Mouse (Mus musculus) c-Kit-positive CD71-negative TER-119-negative erythroid progenitor cells, embryonic 14.5 days (primary cell): ENCODE measurements around the gene Ralgapa2.

Experiments used
- DNase-seq: peaks from one replicate; pipeline ENCODE4 v3.0.0-alpha.2; 2013; ENCODE audit warnings: low read depth

Ralgapa2 gene

DNA sequence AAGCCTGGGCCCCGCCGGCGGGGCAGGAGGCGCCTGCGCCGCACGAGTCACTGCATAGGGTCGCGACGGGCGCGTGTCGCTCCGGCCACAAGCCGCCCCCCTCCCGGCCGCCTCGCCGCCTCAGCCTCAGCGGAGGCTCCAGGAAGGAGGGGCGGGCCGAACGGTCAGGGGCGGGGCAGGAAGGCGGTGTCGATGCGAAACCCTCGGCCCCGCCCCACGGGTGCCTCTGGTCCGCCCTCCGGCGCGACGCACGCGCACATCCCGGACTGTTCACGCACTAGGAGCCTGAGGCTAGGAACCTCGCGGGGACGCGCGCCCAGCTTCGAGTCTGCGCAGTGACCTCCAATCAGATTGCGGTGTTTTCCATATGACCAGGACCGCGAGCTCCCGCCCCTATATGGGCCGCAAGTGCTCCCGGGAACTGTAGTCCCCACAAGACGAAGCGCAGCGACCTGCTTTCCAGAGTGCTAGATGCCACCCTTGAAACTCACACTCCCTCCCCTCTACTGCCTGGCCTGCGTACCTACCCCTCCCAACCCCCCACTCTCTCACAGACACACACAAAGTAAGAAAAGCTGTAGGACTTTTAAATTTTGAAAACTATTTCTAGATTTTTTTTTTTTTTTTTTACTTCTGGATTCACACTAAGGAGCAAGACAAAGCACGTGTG lies at the start of gene Ralgapa2:
Gene Ralgapa2, minus strand, starts transcription at position 434 of the 670 bp plus-strand sequence.
- peak; percentile 96 for DNase-seq

GRCm38 (mm10) chr2:146561505-146561904 lies 49.4 kb upstream of the Ralgapa2 start:
- DNase-seq: no peak

GRCm38 (mm10) chr2:146560633-146561043 lies 48.5 kb upstream of the Ralgapa2 start:
- DNase-seq: no peak

DNA sequence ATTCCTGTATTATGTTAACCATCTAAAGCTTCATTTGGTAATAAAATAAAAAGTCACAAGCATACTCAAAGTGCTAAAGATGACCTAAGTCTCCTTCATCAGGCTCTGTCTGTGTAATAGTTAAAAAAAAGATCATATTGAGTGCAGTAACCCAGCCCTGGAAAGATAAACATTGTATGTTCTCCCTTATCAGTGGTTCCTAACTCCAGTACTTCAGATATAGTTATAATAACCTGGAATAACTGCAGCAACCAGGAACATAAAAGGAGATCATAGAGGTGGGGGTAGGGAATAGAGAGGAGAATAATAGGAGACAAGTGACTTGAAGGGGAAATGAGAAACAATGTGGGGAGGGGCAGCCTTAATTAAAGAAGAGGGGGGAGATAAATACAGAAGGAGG lies 44.0 kb upstream of the Ralgapa2 start:
- no peak for DNase-seq

DNA sequence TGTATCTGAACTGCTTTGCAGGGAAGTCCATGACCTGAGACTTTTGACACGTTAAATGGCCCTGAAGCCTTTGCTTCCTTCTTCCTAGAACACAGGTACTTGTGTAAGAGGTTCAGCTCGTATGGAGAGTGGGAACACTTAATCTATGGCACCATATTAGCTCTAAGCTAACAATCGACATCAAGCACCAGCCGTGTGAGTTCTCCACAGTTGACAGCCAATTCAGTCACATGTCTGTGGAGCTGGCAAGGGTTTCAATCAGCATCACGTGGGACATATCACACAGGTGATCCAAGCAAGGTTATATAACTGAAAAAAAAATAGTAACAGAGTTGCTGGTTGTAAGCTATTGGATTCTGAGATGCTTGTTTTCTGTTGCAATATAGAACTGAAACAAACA lies 43.2 kb upstream of the Ralgapa2 start:
- no peak for DNase-seq

DNA sequence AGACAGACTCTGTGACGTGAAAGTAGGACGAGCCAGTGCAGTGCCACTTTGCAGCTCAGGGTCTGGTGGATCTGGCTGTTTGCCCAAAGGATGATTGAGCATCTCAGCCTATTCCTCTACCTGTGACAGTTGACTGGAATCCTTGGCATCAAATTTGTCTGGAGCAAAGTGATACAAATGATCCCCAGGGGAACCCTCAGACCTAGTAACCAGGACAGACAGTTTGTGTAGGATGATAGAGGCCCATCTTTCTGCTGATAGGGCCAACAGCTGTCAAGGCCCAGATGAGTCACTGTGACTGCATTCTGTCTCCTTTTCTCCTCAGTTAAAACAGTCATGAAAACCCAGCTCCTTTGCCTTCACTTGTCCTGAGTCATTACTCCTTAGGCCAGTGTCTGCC lies 41.6 kb upstream of the Ralgapa2 start:
- no peak for DNase-seq

DNA sequence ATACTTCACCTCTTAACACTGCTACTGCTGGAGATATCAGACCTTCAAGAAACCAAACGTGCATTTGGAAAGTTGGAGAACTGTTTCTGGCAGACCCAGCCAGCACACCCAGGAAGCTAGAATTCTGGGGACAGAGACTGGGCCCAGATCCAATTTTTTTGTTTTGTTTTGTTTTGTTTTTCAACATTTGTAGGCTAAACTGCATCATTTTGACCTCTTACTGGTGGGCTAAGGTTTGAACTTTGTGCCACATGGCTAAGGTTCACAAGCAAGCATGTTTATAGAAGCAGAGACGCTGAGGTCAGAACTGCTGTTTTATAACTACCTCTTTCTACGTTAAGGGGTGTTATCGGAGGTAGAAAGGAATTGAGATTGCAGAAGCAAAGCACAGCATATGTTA lies 39.7 kb upstream of the Ralgapa2 start:
- no peak for DNase-seq

- no peak for DNase-seq
These were observed 37.1 kb upstream of the Ralgapa2 start for GRCm38 (mm10) chr2:146549111-146549776.

DNA sequence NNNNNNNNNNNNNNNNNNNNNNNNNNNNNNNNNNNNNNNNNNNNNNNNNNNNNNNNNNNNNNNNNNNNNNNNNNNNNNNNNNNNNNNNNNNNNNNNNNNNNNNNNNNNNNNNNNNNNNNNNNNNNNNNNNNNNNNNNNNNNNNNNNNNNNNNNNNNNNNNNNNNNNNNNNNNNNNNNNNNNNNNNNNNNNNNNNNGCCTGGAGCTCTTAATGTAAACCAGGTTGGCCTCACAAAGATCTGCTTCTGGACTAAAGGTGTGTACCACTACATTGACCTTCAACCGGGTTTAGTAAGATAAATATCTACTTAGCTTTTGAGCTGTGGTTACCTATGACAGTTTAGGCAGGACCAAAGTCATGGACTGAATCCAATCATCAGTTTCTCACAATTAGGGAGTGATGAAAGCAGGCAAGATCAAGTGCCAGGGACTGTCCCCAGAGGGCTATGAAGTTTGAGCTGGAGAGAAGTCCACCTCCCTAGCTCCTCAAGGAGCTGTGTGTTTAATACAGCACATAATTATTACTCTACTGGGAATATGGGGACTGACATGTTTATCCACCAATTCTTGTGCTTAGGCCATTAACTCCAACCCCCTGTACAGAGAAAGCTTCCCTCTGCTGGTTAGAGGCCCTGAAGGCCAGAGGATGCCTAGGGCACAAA lies 32.1 kb upstream of the Ralgapa2 start:
- no peak for DNase-seq

DNA sequence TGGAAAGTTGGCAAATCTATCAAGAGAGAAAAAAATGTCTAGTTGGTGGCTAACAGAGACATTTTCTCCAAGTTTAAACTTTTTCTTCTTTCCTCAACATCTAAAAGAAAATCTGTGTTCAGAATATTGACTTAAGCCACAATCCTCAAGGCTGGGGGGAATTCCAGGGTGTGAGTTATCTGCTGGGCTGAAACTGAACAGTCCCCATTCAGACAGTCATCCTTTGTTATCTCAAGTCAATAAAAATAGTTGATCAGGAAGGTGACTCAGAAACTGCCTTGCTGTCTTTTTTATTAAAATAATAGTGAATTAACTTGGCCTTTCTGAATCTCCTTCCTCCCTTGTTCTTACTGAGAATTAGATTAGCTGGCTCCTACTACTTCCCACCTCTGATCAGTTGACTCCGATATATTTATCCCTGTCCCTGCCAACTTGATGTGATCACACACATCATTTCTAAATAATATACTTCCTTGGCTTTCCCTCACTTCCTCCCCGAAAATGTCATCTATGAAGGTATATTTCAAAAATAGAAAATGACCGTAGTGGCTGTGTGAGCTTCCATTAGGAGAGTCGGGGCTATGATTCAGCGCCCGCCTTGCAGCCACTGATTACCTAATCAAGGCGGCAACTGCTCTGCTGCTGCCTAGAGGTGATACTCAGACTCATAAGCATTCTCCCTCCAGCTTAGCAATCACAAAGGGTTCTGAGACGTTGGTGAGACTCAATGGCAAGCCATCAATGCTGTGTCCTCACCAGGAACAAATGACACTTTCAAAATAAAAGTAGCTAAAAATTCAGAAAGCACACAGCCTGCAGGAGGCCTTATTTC lies 21.2 kb upstream of the Ralgapa2 start:
- no peak for DNase-seq

GRCm38 (mm10) chr2:146532493-146532892 lies 20.3 kb upstream of the Ralgapa2 start:
- no peak for DNase-seq

DNA sequence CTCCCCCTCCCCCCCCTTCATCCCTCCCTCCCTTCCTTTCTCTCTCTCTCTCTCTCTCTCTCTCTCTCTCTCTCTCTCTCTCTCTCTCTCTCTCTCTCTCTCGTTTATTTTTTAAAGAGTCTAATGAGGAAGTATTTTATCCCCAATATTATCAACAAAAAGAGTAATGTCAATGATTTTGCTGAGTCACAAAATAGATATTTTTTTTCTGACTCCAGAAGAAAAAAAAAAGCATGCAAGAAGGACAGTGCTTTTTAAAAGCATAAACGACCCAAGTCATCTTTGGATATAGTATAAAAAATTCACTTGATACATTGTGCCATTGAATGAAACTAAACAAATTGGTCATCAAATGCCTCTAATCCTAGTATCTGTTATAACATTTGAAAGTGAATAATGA lies 13.3 kb upstream of the Ralgapa2 start:
- DNase-seq: no peak

GRCm38 (mm10) chr2:146524685-146525415 lies 12.7 kb upstream of the Ralgapa2 start:
- DNase-seq: no peak

- DNase-seq: no peak
These were observed 4.8 kb upstream of the Ralgapa2 start for GRCm38 (mm10) chr2:146516894-146517293.

GRCm38 (mm10) chr2:146515081-146515480 lies 2.9 kb upstream of the Ralgapa2 start:
- no peak for DNase-seq

DNA sequence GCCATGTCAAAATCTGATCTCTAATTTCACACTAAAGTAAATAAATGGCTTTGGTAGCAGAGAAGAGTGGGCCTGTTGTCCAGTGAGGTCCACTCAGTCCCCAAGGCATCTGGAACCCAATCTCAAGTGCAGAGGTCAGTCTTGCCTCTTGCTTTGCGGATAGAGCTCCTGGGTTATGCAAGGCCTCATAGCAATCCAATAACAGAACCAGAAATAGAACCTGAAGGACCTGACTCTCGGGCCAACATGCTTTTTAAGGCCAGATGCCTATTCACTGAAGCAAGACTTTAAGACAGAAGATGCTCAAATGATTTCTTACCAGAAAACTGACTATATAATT lies 407 bp upstream of the Ralgapa2 start:
- DNase-seq: no peak

DNA sequence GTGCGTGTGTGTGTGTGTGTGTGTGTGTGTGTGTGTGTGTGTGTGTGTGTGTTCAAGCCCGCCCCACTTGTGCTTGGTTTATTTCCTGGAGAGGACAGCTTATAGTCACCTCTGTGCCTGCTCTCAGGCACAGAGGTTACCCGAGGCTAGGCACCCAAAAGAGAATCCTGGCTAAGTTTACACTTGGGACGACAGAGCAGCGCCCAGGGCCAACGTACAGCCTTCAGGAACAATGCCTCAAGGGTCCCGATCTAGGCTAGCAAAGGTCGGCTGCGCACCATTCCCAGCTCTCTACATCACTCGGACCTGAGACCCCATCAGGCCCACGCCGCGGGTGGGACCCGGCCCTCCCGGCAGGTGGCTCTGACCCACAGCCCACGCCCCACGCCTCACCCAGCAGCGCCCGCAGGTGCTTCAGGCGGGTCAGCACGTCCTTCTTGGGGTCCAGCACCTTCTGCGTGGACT lies 711 bp downstream of the Ralgapa2 start:
- DNase-seq: no peak

- no peak for DNase-seq
These were observed 1.4 kb downstream of the Ralgapa2 start for GRCm38 (mm10) chr2:146510780-146511179.

- DNase-seq: no peak
These were observed 9.4 kb downstream of the Ralgapa2 start for GRCm38 (mm10) chr2:146502578-146503311.

GRCm38 (mm10) chr2:146500067-146500466 lies 12.1 kb downstream of the Ralgapa2 start:
- no peak for DNase-seq

DNA sequence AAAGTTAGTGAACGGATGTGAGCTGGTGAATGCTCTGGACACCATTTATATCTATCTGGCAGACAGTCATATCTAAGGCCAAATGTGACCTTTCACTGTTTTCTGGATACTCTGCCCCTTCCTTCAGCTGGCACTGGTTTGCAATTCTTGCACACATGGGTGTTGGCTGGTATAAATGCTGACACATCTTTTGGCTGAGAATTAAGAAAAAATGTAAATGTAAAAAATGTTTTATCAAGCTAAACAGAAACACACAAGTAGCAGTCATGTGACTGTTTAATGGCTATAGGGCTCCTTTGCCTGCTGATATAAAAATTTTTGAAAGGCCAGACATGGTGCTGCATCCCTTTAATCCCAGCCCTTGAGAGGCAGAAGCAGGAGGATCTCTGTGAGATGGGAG lies 13.0 kb downstream of the Ralgapa2 start:
- no peak for DNase-seq
